Mouse (Mus musculus) frontal cortex, postnatal 36 days (tissue): Measurements from ENCODE around the gene Dnah14.

Source experiments
- DNase-seq, 2 experiments: peaks; one replicate each; pipeline ENCODE4 v3.0.0; 2022; ENCODE audit warnings: low spot score in 2 of 2

Dnah14 gene

DNA sequence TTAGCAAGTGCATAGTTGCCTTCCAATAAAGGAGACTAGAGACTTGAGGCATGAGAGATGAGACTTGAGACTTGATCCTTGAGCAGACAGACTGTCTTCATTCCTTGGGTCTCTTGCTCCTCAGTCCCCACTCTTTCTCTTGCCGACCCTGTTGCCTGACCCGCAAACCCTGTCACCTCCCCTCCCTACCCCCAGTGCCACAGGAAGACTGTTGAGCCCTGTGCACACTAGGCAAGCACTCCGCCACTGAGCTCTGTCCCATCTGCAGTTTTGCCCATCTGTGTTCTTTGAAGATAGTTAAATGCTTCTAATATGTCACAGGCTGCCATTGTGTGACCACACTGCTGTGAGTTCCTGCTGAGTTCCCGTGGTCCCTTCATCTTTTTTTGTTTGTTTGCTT is 23.0 kb downstream of the Dnah14 start:
- DNase-seq: no peak

DNA sequence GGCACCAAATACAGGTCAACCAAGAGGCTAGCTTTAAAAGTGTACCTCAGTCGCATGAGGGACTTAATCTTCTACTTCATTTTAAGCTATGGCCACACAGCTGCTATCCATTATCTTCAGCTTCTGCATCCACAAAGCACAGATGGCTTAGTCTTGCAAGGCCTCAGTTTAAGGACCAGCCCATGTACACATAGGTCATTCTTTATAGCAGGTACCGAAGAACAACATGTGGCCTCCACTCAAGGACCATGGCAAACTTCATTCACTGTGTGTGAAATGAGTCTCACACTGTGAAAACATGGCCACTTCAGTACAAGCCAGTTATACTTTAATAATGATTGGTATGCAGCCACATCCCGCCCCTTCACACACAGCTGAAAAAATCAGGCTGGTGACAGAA is 34.8 kb downstream of the Dnah14 start:
- DNase-seq: no peak

DNA sequence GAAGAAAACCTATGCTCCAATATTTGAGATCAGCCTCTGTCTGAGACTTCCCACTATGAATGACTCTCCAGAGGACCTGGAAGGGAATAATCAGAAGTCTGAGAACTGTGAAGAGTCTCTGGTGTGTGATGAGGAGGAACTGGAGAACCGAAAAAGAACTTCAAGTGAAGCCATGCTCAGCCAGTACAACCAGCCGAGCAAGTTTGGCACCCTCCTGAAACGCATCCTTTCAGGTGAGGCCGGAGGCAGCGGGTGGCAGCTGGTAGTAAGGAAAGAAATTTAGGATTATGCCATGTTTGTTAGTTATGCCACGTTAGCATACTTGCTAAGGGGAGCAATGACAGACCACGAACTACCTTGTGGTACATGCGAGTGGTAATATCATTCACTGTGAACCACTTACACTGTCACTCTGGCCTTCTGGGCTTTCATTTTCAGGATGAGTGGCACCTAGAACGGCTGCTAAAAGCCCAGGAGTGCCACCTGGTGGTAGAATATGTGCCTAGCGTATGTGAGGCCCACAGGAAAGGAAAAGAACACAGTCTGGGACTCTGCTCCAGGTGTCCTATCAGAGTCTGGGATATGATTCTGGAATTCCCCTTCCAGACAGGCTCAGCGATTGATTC is 39.6 kb downstream of the Dnah14 start:
- peak; percentile 63 to 79 for DNase-seq

DNA sequence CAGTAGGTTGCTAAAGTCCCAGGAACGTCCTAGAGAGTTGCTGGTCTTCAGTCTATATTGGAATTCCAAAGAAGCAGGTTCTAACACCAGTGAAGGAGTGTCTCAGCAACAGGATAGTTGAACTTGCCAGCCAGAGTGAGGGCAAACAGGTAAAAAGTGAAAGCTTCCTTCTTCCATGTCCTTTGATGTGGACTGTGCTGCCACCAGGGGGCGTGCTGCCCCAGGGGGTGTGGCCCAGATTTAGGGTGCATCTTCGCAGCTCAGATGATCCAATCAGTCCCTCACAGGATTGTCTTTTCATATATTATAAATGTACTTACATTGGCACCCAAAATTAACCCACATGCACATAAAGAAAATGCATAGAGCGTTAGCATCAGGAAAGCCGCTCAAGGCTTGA is 41.0 kb downstream of the Dnah14 start:
- no peak for DNase-seq

DNA sequence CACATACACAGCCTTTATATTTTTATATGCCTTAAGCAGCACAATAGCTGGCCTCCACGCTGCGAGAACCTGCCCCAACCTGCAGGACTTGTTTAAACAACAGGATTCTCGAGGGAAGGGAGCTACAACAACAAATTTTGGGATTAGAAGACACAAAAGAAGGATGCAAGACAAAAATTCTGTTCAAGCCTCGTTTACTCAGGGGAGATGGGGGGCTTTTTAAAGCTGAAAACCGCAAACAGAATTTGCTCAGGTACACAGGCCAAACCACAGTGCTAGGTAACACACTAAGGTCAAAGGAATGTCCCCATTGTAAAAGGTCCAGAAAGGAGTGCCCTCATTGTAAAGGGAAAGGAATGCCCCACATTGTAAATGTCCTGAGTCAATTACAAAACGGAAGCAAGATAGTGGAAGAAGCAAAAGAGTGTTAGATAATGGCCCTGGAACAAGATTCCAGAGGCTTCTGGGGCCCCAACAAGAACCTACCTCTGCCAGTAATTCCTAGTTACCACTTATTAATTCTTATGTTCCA is 46.9 kb downstream of the Dnah14 start:
- DNase-seq: no peak

DNA sequence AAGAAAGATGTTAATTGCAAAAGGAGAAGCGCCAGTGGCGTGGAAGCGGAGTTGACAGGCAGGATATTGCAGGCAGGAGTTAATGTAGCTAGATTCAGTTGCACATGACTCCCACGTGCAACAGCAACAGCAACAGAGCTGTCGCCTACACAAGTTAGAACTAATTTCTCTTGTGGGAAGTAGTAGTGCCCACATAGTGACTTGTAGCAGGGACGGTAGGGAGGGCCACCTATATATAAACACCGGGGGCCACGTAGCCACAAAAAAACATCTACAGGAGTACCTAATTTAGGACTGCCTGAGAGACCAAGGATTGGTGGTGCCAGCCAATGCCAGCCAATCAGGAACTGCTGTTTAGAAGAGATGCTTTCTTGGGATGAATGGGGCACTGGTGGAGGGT is 48.5 kb downstream of the Dnah14 start:
- peak in 1 of 2 experiments; percentile 56 for DNase-seq

DNA sequence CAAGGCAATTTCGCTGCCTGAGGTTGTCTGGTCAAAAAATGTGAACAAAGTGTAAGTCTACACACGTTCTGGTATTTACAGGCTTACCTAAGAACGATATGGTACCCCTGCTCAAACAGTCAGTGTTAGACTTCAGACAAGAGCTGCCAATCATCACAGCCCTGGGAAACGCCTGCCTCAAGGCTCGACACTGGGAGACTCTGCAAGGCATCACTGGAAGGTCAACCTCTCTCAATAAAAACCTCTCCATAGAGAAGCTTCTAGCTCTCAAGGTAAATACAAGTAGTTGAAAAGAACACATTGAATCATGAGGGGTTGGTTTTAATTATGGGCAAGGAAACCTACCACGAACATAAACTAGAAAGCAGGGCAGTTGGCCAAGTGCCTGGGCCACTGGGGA is 51.9 kb downstream of the Dnah14 start:
- no peak for DNase-seq

DNA sequence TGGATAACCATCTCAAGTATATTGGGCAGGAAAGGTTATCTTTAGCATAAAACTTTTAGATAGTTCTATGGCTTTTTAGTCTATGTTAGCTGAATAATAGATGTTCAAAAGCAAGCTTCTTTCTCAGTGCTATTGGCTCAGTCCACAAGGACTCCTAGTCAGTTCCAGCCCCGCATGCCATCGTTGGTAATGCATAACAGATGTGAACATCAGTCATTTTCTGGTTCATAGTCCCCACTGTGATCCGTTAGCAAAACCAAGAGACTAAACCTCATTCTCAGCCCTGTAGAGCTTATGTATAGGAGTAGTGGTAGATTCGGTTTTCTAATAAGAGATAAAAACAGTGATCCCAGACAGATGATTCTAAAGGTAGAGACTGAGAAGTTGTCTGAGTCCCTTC is 55.0 kb downstream of the Dnah14 start:
- no peak for DNase-seq

DNA sequence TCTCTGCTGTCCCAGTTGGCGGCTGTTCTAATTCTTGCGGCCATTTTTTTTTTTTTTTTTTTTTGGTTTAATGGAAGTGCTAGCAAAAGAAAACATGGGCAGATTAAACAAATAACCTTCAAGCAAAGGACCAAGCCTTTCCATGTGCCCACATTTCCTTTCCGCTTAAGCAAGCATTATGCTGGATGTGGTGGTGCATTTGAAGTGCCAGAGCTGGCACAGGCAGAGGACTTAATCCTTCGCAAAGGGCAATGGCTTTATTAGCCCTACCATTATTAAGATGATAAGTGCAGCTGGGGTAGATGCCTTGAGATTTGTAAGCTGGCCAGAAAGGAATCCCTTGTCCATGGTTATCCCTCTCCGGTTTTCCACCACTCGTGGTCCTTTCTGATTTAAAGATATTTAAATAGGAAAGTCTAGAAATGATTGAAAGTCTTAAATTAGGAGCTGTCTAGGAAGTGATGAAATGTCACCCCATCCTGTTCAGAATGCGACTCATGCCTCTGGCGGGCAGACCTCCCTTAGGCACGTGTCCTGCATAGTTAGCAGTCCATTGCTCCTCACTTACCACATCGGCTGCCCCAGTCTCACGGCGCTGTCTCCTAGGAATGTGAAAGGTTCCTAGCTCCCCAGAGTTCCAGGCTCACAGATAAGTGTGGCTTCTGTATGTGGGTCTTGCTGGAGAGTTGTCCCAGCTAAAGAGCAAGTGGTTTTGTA is 61.8 kb downstream of the Dnah14 start:
- DNase-seq: no peak

DNA sequence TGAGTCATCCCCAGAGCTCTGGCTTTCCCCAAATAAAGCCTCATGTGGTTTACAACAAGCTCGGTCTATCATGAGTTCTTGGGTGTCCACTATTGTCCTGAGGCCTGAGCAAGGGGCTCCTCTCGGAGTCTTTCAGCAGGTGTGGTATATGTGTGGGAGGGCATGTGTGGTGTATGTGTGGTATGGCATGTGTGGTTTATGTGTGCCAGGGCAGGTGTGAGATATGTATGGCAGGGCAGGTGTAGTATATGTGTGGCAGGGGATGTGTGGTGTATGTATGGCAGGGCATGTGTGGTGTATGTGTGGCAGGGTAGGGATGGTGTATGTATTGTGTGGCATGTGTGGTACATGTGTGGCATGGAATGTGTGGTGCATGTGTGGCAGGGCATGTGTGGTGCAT is 64.0 kb downstream of the Dnah14 start:
- DNase-seq: no peak

DNA sequence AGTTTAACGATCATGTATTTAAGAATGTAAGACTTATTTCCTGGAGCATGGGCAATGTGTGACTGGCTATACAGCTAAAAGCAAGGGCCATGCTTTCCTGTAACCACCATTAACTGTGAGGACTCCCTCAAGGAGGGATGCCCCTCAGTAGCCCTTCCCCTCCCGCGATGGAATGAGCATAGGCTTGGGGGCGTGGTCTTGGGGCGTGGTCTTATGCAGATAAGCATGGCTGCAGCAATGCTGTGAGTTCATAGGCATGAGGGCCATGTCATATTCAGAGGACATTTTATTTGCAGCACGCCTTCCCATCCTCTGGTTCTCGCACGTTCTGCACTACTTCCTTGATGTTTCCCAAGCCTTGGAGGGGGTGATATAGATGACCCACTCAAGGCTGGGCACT is 71.1 kb downstream of the Dnah14 start:
- no peak for DNase-seq

DNA sequence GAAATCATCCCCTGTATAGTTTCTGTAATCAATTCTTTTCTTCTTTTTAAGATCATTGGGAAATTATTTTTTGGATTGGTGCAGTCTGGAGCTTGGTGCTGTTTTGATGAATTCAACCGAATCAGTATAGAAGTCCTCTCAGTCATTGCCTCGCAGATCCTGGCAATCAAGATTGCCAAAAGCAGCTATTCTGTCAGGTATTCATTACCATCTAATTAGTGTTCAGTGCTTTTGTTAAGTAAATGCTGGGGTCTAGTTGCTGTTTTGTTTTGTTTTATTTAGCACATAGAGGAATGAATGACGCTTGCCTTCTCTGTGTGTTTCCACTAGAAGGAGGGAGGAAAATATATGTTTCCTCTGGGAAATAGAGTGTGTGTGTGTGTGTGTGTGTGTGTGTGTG is 77.1 kb downstream of the Dnah14 start:
- DNase-seq: no peak

DNA sequence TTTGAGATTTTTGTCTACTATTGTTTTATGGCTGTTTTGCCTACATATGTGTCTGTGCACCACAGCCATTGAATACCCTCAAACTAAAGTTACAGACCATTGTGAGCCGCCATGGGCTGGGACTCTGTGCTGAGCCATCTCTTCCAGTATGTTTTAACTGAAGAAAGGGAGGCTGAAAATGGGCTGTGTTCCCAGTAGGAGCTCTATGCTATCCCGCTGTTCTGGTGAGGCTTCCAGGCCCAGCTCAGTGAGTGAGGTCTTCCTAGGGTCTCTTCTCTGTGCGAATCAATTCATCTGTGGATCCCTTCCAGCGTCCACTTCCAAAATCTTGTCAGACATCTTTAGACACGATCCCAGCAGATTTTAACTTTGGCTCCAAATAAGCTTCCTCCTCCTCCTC is 80.1 kb downstream of the Dnah14 start:
- no peak for DNase-seq

DNA sequence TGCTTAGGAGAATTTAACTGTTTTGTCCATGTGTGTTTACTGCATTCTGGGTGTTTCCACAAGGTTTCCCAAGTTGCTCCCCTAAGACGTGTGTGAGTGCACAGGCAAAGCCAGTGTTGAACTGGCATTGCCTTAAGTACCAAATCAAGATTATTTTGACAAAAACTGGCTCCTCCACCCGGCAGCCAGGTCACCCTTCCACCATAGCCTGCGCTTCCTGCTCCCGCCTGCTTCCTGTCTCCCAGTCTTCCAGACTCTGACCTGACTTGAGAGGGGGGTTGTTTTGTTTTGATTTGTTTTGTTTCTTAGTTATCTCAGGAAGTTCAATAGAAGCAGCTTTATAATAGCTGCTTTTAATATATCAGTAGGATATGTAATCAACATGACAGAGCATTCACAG is 90.4 kb downstream of the Dnah14 start:
- no peak for DNase-seq

DNA sequence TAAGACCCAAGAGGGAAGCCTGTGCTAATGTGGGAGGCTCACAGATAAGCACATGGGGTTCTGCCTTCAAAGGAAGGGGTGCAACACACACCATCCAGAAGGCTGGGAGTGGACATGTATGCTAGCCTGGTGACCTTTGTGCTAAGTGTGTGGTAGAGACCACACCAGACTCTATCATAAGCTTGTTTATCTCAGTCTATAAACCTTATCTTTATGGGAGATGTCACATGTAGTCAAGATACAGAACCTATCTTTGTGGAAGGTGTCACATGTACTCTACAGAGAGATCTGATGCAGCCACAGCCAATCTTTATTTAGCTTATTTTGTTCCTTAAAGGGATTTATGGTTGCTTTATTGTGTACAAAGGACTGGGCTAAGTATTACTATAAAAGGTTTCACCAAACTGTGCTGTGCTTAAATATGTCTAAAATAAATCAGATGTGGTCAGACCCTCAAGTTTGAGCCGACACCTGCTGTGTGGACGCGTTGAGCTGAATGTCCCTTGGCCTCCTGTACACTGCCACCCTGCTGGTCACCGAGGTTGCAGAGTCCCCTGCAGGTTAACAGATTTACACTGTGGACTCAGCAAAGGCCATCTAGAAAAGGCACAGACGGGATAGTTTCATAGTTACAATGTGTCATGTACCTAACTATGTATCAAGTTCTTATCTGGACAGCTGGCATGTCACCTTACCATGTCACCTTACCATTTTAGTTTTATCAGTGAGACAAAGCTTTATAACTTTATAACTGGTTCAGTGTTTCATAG is 118.6 kb downstream of the Dnah14 start:
- no peak for DNase-seq

DNA sequence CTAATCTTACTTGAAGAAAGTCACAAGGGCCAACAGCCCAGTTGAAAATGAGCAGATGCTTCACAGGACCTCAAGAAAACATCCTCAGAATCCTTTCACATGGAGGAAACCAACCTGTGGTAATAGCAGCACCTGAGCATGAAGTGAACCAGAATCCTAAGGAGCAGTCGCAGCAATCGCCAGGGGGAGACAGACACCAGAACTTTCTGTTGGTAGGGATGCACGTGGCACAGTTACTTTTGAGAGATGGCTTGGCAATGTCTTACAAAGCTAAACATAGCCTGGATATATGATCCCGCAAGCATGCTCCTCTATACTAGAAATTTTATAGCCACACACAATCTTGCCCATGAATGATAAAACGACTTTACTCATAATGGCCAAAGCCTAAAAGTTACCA is 152.3 kb downstream of the Dnah14 start:
- DNase-seq: peak; percentile 17 to 49

DNA sequence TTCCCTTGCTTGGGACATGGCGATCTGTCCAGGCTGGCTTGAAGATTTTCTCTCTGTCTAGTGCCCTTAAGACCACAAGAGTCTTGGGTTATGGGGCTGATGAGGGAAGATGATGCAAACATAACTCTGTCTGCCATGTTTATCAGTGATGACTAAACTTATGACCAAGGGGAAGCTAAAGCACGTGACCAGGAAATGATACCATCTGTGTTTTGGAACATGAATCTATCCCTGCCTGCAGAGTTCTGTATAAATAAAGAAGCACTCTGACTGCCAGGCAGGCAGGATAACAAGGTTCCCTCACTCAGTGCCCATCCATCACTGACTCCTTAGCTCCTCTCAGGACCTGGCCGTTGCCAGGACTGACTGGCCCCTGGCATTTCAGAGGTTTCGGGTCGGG is 157.2 kb downstream of the Dnah14 start:
- no peak for DNase-seq

DNA sequence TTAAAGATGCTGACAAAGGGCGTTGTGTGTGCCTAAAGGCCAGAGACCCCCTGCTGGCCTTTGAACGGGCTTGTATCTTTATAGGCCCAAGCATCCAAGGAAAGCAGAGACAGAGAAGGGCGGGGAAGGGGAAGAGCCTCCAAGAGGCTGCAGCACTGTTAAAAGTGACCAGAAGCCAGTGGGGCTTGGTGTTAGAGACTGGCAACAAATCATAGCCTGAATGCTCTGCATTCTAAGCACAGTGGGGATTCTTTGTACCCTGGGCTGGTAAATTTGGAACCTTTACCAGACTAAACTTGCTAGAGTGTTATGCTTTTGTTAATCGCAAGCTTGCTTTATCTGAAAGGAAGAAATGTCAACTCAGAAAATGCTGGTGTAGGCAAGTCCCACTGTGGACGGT is 163.9 kb downstream of the Dnah14 start:
- DNase-seq: no peak

DNA sequence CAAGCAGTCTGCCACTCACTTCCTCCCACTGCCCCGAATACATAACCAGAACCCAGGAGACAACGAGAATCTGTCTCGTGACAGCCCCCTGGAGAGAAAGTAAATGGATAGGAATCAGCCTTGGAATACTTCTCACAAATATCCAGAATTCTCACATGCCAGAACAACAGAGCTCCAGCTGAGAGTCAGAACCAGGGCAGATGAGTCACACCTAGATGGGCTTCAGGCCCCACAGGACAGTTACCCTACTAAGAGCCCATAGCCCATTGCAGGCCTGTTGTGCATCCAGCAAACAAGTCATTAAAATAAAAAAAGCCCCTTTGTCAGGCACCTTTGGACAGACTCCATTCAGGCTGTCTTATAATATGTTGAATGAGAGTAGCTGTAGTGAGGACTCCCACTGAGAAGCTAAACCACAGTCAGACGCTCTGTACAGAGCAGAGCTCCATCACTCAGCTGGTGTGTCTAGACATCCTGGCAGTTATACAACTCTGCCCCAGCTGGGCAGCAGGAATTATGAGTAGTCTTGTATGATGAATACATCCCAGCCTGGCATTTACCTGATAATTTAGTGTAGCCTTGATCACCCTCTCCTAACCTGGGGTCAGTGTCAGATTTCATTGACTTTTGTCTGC is 166.0 kb downstream of the Dnah14 start:
- DNase-seq: no peak

DNA sequence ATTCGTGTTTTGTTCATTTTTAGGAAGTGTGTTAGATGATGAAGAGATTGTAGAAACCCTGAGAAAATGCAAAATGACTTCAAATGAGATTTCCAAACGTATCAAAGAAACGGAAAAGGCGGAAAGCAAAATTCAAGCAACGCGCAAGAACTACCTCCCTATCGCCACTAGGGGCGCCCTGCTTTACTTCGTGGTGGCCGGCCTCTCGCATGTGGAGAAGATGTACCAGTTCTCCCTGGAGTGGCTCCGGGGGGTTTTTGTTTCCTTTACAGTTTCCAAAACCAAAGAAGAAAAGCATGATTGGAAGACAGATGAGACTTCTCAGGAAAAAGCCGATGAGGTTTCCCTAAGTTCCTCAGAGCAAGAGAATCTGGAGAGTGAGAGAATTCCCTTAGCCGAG is 193.0 kb downstream of the Dnah14 start:
- DNase-seq: peak in 1 of 2 experiments; percentile 18

DNA sequence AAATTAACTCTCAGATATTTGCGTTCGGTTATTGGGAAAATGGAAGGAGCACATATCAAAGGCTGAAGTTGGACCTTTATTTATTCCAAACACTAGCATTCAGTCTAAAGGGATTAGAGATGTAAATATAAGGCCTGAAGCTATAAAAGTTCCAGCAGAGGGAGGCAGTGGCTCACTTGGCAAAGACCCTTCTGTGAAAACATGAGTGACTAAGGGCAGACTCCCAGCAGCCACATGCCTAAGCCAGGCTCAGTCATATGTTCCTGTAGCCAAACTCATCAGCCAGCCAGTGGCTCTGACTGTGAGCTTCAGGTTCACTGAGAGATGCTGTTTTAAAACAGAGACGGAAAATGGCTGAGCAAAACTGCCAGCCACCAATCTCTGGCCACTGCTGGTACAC is 195.5 kb downstream of the Dnah14 start:
- DNase-seq: no peak

DNA sequence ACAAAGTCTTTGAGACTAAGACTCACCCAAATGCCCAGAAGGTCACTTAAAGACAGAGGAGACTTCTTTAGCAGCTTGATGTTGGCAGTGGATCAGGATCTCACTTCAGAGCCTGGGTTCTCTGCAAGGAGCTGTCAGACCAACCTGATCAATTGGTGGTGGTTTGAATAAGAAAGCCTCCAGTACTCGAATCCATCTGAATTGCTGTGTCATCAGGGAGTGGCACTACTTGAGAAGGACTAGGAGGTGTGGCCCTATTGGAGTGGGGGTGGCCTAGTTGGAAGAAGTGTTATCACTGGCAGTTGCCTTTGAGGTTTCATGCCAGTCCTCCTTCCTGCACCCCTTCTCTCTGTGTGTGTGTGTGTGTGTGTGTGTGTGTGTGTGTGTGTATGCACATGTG is 200.2 kb downstream of the Dnah14 start:
- DNase-seq: no peak
